Mouse (Mus musculus) left cerebral cortex, adult 11 months (tissue): Measurements from ENCODE around the gene Fam81a.

Experiments used
- DNase-seq: peaks from one replicate; pipeline ENCODE4 v3.0.0; 2022; ENCODE audit warnings: low spot score

Fam81a gene

DNA sequence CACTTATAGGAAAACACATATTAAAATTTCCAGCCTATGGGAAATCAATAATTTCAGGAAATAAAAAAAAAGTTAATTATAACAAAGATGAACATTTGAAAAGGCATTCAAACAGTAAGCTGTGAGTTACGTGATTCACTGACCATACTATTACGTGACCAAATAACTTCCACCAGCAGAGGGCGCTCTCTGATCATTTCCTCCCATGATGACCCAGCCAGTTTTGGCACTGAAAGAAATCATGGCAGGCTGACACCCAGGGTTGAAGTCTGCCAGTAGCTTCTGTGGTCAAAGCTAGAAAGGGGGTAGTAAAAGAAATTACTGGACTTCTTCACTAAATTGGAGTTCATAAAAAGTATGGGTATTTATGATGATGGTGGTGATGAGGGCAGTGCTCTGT is 33.1 kb downstream of the Fam81a start:
- peak; percentile 63 for DNase-seq

DNA sequence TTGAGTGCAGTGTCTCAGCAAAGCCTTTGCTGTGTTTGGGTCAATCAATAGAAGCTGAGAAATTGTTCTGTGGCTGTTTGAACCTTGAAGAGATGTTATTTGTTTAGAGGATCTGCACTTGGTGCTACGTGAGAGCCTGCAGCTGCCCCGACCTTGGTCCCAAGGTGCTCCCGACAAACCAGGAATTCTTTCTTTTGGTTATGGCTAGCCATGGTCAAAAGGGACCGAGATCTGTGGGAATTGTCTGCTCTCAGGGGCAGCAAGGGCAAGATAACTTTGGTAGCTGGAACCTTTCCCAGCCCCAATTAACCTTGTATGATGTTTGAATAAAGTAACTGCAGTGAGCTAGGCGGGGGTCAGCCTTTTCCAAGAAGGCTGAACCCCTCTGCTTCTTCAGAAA is 34.2 kb downstream of the Fam81a start:
- no peak for DNase-seq

DNA sequence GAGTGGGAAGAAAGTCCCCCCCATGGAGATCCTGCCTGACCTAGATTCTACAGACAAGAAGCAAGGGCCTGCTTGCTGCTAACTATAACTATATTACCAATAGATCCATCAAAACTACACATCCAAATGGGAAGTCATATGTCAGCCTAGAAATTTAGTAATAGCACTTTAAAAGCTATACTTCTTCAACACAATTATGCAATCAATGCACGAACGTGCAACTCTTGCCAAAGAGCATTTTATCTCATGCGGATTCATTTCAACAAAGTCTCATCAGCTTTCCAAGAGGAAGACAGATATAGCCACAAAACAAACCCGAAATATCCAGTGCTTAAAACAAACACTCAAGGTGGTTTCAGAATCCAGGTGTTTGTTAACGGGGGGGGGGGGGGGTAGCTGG is 36.8 kb downstream of the Fam81a start:
- DNase-seq, result peak; percentile 51

DNA sequence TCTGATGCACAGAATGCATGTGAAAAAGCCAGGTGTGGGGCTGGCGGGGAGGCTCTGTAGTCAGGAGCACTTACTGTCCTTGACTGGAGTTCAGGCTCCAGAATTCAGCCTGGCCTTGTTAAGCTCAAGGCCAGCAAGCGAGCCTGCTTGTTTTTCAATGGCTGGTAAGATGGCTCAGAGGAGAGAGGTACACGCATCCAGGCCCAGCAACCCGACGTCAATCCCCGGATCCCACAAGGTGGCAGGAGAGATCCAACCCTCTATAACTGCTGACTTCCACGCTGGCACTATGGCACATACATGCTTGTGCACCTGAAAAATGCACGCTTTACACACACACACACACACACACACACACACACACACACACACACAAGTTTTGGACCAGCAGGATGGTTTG is 39.3 kb downstream of the Fam81a start:
- DNase-seq, result no peak

DNA sequence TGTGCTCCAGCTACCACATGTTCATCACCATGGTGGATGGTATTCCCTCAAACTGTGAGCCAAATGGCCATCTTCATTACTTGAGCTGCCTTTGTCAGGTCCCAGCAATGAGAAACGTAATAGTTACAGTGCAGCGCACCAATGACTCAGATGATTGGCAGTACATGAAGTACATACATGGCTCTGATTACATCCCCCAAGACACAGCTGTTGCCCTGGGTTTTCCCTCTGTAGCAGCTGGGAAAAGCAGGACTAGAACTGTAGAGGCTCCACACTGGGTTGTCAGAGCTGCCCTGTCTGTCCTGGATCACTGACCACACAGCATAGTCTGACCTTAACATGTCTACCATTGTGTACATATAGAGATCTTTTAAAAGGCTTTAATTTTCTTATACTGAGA is 44.8 kb downstream of the Fam81a start:
- DNase-seq, result no peak

DNA sequence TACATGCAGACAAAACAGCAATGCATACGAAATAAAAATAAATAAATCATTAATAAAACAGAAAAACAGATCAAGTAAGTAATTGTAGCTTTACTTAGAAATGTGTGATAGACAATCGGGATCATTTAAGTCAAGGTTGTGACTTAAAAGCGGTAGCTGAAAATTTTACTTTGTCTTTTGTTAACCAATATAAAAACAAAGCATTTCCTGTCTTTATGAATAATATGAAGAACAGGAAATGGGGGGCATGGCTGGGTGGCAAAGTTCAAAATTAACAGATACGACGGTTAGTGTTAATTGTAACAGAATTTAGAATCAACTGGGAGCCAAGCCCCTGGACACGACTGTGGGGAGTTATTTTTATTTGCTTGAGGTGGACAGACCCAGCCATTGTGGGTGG is 47.3 kb downstream of the Fam81a start:
- DNase-seq, result no peak

DNA sequence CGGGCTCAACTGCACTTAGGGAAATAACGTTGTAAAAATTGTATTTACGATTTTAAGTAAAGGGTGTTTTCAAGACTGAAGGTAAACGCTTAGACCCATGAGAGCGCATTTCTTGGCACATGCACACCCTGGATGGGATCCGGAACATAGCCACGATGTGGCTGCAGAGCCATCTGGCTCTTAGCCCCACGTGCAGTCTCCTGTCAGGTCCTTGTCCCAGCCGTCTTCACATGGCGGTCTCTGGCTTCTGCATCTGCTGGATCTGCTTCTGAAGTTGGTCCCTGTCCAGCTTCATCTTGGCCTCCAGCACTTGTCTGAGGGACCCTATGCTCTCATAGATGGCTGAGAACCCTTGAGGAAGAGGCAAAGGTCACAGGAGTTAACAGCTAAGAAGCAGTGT is 51.8 kb downstream of the Fam81a start:
- DNase-seq, result no peak

DNA sequence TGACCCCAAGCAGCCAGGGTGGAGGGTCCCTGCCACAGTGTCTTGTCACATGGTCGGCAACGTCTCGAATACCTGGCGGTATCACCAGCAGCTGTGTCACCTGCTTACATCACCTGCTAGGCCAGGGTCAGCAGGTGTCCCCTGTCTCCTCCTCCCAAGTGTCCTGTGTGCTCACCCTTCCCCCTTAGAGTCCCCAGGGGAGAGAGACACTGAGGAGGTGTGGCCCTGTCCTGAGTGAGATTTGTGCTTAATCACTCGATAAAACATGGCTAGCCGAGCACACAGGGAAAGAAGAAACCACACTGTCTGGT is 53.6 kb downstream of the Fam81a start:
- no peak for DNase-seq

DNA sequence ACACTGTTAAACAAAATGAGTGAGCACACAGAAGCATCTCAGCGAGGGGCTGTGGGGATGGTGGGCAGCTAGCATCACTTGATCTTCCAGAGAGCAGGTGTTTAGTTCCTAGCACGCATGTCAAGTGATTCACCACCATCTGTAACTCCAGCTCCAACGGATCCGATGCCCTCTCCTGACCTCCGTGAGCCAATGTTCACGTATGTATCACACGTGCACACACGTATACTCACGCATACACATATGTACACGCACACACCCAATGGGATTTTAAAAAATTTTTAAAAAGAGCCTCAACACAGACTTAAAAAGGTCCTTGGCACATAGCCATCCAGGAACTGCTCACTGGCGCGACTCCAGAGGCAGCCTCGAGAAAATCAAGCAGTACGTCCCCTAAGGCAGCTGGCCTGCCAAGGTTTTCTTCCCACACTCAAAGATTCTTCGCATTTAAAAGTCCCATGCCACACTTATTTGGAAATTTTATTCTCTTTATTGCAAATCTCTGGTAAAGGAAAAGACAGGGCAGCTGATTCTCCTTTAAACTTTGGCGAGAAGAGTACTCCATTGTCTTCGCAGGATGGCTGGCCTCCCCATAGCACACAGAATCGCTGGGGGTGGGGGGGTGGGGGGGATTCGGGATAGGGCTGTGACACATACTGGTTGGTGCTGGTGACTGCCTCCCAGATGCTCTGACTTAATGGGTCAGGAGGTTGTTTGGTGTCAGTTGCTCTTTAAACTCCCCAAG is 54.1 kb downstream of the Fam81a start:
- no peak for DNase-seq

DNA sequence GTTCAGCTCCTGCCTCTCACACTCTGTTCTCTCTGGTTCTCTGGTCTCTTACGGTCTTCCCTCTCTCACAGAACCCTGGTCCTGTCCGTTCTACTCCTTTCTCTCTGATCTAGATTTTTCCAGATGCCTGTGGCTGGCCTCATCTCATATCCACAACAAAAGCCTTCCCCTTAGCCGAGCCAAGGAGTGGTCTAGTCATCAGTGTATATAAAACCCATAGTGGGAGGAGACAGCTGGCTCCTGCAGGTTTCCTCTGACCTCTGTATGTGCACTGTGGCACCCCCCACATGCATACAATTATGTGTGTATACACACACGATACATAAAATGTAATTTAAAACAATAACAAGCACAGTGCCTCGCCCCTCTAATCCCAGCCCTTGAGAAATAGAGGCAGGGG is 55.0 kb downstream of the Fam81a start:
- no peak for DNase-seq

DNA sequence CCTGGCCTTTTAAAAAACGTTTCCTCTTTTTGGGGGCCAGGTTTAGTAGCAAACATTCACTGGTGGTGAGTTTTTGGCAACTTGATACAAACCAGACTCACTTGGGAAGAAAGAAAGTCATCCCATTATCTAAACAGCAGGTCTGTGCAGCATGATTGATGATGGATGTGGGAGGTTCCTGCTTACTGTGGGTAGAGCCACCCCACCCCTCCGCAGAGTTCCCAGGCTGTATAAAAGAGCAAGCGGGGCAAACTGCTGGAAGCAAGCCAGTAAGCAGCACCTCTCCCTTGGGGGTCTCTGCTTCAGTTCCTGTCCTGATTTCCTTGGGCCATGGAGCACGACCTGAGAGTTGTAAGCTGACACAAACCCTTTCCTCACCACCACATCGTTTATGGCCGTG is 56.3 kb downstream of the Fam81a start:
- no peak for DNase-seq

DNA sequence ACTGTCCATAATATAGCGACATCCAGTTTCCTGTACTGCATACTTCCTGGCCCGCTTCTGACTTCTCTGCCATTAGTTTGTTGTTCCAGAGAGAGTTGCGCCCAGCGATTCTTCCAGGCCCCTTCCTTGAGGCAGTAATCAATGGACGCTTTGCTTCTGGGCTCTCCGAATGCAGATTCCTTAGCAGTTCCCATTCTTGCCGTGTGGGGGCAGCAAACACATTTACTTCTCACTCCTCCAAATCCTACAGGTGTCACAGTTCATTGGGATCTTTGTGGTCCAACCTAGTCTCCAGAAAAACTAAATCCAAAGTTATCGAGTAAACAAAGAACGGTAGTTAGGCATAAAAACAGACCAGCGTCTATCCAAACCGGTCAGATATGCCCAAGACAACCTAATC is 58.3 kb downstream of the Fam81a start:
- peak; percentile 57 for DNase-seq

DNA sequence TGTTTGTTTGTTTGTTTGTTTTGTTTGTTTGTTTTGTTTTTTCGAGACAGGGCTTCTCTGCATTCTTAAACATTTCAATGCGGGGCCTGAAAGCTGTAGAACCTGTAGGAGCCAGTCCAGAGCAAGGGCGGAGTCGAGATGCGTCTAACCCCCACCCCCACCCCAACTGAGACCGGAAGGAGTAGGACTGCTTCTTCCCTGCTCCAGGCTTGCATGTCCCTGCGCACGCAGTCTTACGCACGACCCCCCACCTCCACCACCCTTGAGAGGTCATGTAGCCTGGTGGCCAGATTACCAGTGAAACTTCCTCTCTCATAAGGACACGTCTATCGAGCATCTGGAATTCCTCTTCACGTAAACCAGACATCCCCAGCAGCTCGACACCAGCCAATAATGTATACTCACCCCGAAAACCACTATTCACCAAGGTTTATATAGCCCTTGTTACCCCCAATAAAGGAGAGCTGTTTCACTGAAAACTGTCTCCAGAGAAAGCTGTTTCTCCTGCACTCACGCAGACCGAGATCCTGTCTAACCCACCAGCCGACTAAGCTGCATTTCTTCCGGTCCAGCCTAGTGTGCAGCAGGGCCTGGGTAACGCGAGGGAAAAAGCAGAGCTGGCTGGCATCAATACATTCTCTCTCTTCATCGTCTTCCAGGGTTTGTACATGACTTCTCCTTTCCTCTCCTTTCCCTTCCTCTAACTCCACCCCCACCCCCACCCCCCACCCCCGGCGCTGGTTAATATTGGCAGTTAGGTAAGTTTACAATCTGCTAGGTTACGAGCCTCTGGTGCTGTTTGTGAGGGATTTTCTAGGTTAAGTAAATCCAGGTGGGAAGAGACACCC is 59.8 kb downstream of the Fam81a start:
- no peak for DNase-seq

DNA sequence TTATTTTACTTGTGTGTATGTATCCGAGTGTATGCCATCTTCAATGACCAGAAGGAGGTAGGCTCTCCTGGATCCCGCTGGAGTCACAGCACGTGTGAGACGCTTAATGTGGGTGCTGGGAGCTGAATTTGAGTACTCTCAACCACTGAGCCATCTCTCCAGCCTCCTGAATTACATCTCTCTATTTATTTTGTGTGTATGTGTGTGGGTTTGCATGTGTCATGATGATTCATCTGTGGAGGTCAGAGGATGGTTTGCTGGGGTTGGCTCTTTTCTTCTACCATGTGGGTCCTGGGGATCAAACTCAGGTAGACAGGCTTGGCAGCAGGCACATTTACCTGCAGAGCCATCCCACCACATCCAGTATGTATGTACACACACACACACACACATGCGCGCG is 60.6 kb downstream of the Fam81a start:
- DNase-seq, result no peak

DNA sequence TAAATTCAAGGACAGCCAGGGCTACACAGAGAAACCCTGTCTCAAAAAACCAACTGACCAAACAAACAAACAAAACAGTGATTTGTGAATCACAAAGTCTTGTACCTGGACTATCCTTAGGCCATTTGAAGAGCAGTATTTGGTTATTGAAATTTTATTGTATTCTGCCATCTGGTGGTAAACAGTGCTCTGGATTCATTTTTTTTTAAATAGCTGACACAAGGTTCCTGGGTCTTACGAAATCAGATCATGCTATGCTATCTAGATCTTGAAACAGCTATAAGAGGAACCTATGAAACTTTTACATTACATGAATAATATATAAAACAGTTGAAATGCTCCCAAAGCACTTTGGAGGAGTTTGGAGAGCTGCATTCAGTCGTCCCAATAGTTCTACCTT is 61.4 kb downstream of the Fam81a start:
- no peak for DNase-seq

DNA sequence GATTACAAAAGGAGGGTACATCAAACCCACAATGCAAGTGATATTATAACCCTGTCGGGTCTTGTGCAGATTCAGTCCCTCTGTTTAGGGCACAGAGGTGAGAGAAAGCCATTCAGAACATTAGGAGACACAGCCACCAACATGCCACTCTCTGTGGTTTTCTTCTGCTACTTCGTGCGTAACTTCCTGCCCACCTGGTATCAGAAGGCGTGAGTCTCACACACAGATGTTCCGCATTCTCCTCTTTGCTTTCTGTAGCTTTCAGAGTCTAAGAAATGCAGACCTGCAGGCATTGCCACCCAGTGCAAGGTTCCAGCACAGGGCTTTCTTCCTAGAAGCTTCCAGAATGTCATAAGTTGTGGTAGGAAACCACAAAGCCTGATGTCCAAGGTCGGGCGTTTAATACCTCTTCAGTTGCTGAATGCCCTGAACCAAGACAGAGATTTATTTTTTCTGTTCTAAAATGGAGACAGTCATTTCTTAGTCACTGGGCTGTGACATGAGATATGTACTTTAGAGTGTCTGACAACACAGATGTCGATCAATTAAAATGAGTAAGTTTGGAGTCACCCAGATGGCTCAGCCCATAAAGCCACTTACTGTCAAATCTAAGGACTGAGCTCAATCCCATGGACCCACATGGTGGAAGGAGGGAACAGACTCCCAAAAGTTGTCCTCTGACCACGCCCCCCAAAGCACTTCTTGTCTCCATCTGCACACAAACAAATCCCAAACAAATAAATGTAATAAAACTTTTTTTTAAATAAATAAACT is 62.1 kb downstream of the Fam81a start:
- no peak for DNase-seq

DNA sequence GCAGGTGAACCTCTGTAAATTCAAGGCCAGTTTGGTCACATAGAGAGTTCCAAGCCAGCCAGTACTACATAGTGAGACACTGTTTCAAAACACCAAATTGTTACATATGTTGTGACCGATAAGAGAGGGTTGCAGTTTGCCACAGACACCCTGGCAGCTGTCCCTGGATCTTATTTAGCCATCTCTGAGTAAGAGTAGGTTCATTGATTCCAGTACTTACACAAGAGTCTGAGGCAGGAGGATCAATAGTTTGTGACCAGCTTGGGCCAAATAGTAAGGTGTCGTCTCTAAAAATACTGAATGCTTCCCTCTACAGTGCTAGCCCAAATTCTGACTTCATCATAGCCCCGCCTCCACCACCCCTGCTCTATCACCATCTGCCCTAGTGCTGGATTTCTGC is 64.3 kb downstream of the Fam81a start:
- DNase-seq, result no peak

DNA sequence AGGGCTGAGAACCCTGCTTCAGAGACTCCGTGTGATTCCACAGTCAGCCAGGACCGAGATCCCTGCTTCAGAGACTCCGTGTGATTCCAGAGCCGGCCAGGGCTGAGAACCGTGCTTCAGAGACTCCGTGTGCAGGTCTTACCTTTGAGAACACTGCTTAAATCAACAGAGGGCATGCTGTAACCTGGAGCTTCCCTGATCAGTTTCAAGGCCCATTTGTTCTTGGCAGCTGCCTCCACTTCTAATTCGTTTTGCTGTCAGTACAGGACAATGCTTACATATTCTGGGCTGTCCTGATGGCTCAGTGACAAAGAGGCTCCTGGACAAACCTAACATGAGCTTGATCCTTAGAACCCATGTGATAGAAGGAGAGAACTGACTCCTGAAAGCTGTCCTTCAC is 65.2 kb downstream of the Fam81a start:
- DNase-seq, result no peak

DNA sequence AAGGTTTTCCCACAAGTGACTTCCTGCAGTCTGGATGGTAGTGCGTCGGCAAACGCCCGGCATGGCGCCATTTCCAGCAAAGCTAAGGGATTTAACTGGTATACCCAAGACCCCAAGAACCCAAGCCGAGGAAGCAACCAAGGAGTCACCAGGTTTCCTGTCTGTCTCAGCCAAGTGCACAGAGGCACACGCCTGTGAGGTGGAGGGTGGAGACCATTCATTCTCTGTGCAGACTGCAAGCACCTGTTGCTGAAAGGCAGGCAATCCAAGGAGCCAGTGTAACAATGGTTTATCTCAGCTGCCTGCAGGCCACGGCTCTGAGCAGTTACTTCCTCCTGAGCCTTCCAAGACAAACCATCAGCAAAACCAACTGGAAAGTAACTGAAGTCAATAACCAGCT is 70.0 kb downstream of the Fam81a start:
- DNase-seq, result no peak

DNA sequence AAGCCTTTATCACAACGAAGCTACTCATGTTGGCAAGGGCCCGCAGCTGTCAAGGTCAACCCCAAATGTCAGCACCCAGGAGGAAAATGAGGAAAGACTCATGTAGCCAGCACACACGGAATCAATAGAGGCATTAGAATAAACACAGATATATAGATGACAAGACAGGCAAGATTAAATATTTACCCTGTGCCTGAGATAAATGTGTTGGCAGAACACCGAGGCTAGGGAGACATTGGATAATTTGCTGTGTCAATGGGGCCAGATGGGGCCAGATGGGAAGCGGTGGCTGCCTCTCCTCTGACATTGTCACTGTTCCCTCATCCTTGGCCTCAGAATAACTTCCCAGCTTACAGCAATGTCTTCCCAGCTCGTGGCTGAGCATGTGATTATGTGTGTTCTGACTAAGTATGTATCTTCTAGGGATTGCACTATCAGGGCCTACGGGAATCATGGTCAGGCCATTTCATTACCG is 72.4 kb downstream of the Fam81a start:
- DNase-seq, result no peak

DNA sequence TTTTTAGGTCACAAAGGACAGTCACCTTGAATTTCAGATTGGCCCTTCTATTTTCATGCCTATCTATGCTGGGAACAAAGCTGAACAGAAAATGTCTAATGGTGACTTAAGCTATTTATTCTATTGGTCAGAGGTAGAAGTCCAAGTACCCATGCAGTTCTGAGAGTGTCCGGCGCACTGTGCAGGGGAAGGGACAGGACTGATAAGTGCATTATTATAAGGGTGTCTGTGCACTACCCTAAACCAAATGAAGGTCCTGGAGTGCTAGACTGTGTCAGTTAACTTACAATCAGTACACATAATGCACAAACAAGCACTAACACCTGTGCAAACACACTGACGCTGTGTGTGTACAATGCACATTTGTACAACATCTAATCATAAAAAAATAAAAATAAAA is 74.9 kb downstream of the Fam81a start:
- DNase-seq, result no peak

DNA sequence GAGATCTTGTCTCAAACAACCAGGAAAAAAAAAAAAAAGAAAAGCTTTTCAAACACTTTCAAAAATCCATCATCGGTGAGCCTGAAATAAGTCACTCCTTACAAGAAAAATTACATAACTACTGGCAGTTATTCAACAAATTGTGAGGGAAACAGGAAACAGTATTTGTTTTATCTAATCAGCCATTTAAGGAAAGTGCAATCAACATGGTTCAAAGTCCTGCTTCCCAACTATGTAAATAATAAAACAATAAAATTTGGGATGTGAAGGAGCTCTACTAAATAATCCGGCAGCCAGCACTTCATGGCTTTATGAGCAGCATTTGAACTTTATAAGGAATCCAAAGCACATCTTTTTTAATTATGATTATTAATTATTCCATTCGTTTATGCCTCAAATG is 80.3 kb downstream of the Fam81a start:
- DNase-seq, result no peak

DNA sequence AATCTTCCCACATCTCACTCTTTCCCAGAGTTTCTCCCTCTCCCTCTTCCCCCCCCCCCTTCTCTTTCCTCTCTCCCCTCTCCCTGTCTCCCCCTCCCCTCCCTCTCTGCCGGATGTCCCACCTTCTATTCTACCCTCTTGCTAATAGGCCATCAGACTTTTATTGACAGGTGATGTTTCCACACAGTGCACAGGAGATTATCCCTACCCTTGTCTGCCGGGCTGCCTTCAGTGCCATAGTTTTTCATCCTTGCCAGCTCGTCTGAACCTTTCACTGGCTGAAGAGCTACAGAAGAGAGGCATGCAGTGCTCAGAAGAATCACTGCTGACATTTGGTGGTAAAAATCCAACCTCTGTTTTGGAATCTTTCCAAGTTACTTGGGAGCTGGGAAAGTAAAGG is 88.9 kb downstream of the Fam81a start:
- no peak for DNase-seq
